Mouse (Mus musculus) lung, postnatal 0 days (tissue): Measurements from ENCODE around the gene Grm4.

Source experiments
- CTCF ChIP-seq: IDR thresholded peaks from 2 replicates; pipeline ENCODE4 v1.5.1; 2016; ENCODE audit warnings: antibody characterized with exemption, mild to moderate bottlenecking
- EP300 ChIP-seq: IDR thresholded peaks from 2 replicates; pipeline ENCODE4 v1.6.1; 2016; ENCODE audit warnings: antibody characterized with exemption, mild to moderate bottlenecking, control low read depth

GRCm38 (mm10) chr17:27560926-27561480 is 39.8 kb upstream of the Grm4 start:
- no peak for TF ChIP-seq CTCF
- TF ChIP-seq EP300, result no peak
